Mouse (Mus musculus): ENCODE data around the gene Nr1h2. TPM values are rescaled to one million over a fixed set of nuclear protein-coding genes. Genes with fewer than 3 reads are reported as not detected.

The Nr1h2 gene
- total and polyA plus RNA-seq, 3 experiments: 34.0 to 223 (median 98.5) TPM

DNA sequence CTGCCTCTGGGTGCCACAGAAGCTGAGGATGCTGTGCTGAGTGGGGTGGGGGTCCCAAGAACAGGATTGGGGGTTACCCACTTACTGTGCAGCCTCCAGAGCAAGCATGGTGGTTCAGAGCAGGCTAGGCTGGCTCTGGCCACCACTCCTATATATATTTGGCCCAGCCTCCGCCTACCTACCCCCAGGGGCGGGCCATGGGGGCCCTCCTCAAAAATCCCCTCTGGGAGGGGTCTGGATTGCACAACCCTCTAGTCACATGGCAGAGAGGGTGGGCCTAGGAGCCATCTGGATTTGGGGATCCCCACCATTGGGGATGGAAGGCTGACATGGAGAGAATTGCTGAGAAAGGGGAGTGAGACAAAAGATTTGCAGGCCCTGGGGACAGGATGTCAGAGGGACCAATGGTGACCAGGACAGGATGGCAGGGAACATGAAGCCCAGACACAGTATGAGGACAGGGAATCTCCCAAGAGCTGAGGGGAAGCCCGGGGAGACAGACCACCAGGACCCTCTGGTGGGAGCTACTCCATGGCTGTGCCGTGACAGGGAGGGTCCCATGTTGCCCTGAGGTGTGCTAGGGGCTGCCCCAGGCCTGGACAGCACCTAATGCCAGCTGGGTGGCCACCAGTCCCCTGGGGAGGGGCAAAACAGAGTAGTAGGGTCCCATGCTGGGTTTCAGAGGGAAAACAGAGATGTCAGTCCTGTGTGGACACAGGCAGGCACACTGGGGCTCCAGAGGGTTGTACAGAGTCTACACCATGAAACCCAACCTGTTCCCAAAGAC lies 21.6 kb downstream of the Nr1h2 start, which contains the start of gene Spib:
Gene Spib, minus strand, starts transcription at position 126 of the 787 bp plus-strand sequence.
- H3K36me3 ChIP-seq (replicated peaks): peaks cover 56% of the 10 kb centered on the region
- ATAC-seq (ENCODE audit: extremely low read depth, insufficient number of reproducible peaks, low FRiP score, poor library complexity, severe bottlenecking) (no peak), DNase-seq (ENCODE audit: low spot score) (no peak)
- peaks cover 22% of the 10 kb centered on the region; the same call in 1 of the 2 replicates for H3K27me3 ChIP-seq (ENCODE audit: insufficient read depth, low read length)
- no peaks in the 10 kb centered on the region for H3K9me3 ChIP-seq (replicated peaks)
- TF ChIP-seq POLR2AphosphoS5 (IDR thresholded peaks at IDR 0.05; ENCODE audit: insufficient replicate concordance, low read depth, low read length): peak; percentile 8; the same call in 1 of the 2 replicates
- no peak for TF ChIP-seq TAL1 (conservative IDR thresholded peaks at IDR 0.05; ENCODE audit: low read depth, low read length)
- H3K4me1 ChIP-seq (ENCODE audit: insufficient read depth, low read depth, low read length): peaks cover 68% of the 10 kb centered on the region
- H3K4me3 ChIP-seq (ENCODE audit: low read depth, low read length): no peak within 1 kb of the TSS

DNA sequence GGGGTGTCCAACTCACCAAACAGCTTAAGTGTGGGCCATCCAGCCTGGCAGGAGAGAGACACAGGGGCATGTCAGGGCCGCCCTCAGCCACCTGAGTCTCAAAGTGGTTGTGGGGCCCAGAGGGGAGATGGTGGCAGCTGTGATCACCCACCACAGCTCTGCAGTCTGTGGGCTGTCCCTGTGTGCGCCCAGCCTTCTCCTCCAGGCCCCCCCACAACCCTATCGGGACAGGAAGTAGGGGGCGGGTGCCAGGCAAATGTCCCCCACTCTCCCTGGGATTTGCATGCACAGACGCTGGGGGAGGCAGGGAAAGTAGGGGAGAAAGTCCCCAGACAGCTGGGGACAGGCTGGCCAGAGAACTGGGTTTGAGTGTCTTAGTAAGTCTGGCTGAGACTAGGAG lies 22.5 kb downstream of the Nr1h2 start:
- Histone ChIP-seq H3K4me1 (ENCODE audit: insufficient read depth, low read depth, low read length) (peaks cover 64% of the 10 kb centered on the region), H3K9me3 (replicated peaks) (no peaks in the 10 kb centered on the region), H3K4me3 (ENCODE audit: low read depth, low read length) (no peak overlapping the region), H3K36me3 (replicated peaks) (peaks cover 47% of the 10 kb centered on the region), H3K27me3 (ENCODE audit: insufficient read depth, low read length) (peaks cover 30% of the 10 kb centered on the region)
- TF ChIP-seq TAL1 (conservative IDR thresholded peaks at IDR 0.05; ENCODE audit: low read depth, low read length) (no peak), GATA1 (IDR thresholded peaks at IDR 0.05; ENCODE audit: borderline replicate concordance, low read length) (no peak), GATA2 (IDR thresholded peaks at IDR 0.05; ENCODE audit: borderline replicate concordance, low read depth, low read length) (no peak), POLR2AphosphoS5 (IDR thresholded peaks at IDR 0.05; ENCODE audit: insufficient replicate concordance, low read depth, low read length) (no peak), CTCF (IDR thresholded peaks at IDR 0.05; ENCODE audit: low read depth, low read length) (no peak)
- ATAC-seq (ENCODE audit: extremely low read depth, insufficient number of reproducible peaks, low FRiP score, poor library complexity, severe bottlenecking): no peak
- DNase-seq (ENCODE audit: low spot score): no peak

DNA sequence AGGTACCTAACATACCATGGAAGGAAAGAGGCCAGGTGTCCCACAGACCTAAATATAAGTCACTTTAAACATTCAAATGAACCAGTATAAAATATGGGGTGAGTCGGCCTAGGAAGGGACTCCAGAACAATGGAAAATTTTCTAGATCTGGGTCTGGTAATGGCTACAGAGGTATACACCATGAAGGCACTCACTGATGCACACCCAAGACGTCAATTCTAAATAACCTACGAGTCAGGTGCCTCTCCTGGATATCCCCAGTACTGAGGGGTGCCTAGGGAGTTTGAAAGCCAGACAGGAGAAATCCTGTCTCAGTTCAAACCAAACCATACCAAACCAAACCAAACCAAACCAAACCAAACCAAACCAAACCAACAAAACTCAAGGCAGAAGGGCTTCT lies 23.2 kb downstream of the Nr1h2 start:
- H3K36me3 ChIP-seq (replicated peaks): peaks cover 40% of the 10 kb centered on the region
- H3K4me1 ChIP-seq (ENCODE audit: insufficient read depth, low read depth, low read length): peaks cover 57% of the 10 kb centered on the region
- H3K4me3 ChIP-seq (ENCODE audit: low read depth, low read length): no peak overlapping the region
- no peak for DNase-seq (ENCODE audit: low spot score)
- ATAC-seq (ENCODE audit: extremely low read depth, insufficient number of reproducible peaks, low FRiP score, poor library complexity, severe bottlenecking): no peak
- TF ChIP-seq TAL1 (conservative IDR thresholded peaks at IDR 0.05; ENCODE audit: low read depth, low read length) (no peak), POLR2AphosphoS5 (IDR thresholded peaks at IDR 0.05; ENCODE audit: insufficient replicate concordance, low read depth, low read length) (no peak), GATA2 (IDR thresholded peaks at IDR 0.05; ENCODE audit: borderline replicate concordance, low read depth, low read length) (no peak), GATA1 (IDR thresholded peaks at IDR 0.05; ENCODE audit: borderline replicate concordance, low read length) (no peak), CTCF (IDR thresholded peaks at IDR 0.05; ENCODE audit: low read depth, low read length) (no peak)
- peaks cover 35% of the 10 kb centered on the region for H3K27me3 ChIP-seq (ENCODE audit: insufficient read depth, low read length)
- no peaks in the 10 kb centered on the region for H3K9me3 ChIP-seq (replicated peaks)

DNA sequence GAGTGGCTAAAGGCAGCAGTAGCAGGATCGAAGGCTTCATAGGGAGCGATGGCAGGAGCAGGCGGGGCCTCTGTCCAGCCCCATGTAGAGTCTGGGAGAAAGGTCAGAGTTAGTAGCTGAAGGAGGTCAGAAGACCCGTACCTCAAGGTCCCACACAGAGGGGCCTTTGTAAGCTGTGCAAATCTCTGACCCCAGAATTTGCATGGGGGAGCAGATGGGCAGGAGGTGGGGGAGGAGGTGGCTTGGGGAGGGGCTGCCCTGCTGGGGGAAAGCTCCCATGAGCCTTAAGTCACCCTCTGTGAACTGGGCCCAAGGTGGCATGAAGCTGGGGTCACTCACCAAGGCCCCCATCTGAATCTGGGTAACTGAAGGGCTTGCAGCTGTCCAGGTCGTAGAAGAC lies 24.2 kb downstream of the Nr1h2 start:
- H3K36me3 ChIP-seq (replicated peaks): peaks cover 30% of the 10 kb centered on the region
- no peak overlapping the region for H3K4me3 ChIP-seq (ENCODE audit: low read depth, low read length)
- TF ChIP-seq GATA2 (IDR thresholded peaks at IDR 0.05; ENCODE audit: borderline replicate concordance, low read depth, low read length) (no peak), TAL1 (conservative IDR thresholded peaks at IDR 0.05; ENCODE audit: low read depth, low read length) (no peak), GATA1 (IDR thresholded peaks at IDR 0.05; ENCODE audit: borderline replicate concordance, low read length) (no peak), CTCF (IDR thresholded peaks at IDR 0.05; ENCODE audit: low read depth, low read length) (no peak)
- no peaks in the 10 kb centered on the region for H3K9me3 ChIP-seq (replicated peaks)
- peaks cover 45% of the 10 kb centered on the region for H3K27me3 ChIP-seq (ENCODE audit: insufficient read depth, low read length)
- ATAC-seq (ENCODE audit: extremely low read depth, insufficient number of reproducible peaks, low FRiP score, poor library complexity, severe bottlenecking) (no peak), DNase-seq (ENCODE audit: low spot score) (no peak)
- peaks cover 48% of the 10 kb centered on the region for H3K4me1 ChIP-seq (ENCODE audit: insufficient read depth, low read depth, low read length)

DNA sequence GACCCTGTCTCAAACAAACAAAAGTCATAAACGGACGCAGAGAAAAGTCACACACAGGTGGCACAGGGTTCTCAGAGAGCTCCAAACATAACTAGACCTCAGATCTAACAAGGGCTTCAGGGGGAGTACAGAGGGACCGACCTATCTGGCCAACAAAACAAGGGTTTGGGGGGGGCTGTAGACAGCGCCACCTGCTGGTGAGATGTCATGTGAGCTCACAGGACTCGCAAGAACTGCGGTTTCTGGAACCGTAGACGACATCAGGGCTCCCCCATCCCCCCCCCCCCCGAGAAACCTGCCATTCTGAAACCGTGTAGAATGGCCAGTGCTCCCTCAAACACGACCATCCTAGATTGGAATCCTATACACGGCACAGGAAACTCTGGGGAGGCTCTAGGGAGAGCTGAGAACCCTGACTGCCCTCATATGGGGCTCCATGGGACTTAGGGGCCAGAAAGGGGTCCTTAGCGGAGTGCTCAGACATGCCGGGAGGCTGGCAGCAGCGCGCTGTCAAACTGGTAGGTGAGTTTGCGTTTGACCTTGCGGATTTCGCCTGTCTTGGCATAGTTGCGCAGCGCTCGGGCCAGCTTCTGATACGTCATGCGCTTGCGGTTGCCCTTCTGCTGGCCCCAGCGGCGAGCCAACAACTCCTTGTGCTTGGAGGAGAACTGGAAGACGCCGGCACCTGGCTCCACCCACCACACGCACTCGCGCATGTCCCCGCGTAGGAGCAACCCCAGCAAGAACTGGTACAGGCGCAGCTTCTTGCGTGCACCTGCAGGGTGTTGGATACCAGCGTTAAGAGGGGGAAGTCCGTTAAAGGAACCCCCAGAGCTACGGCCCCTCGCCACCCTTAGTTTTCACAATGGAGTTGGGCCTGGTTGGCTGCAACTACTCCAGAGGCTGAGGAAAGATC lies 26.0 kb downstream of the Nr1h2 start:
- Histone ChIP-seq H3K4me1 (ENCODE audit: insufficient read depth, low read depth, low read length) (peaks cover 30% of the 10 kb centered on the region), H3K36me3 (replicated peaks) (peaks cover 12% of the 10 kb centered on the region), H3K27me3 (ENCODE audit: insufficient read depth, low read length) (peaks cover 63% of the 10 kb centered on the region), H3K9me3 (replicated peaks) (no peaks in the 10 kb centered on the region), H3K4me3 (ENCODE audit: low read depth, low read length) (peak overlapping the region; percentile 68)
- DNase-seq (ENCODE audit: low spot score) (no peak), ATAC-seq (ENCODE audit: extremely low read depth, insufficient number of reproducible peaks, low FRiP score, poor library complexity, severe bottlenecking) (no peak; the same call in 1 of the 2 replicates)
- TF ChIP-seq TAL1 (conservative IDR thresholded peaks at IDR 0.05; ENCODE audit: low read depth, low read length): no peak
- TF ChIP-seq POLR2AphosphoS5 (IDR thresholded peaks at IDR 0.05; ENCODE audit: insufficient replicate concordance, low read depth, low read length): no peak
- TF ChIP-seq CTCF (IDR thresholded peaks at IDR 0.05; ENCODE audit: low read depth, low read length): peak; percentile 63; the same call in 1 of the 2 replicates
- no peak for TF ChIP-seq GATA2 (IDR thresholded peaks at IDR 0.05; ENCODE audit: borderline replicate concordance, low read depth, low read length)

Measured in G1E (cell line).